Mouse (Mus musculus) thymus, adult 18-20 months (tissue): ENCODE results near the gene Six1.
"Not testable (repeated sequence)": the region's sequence is repeated elsewhere in the genome, so short reads cannot be mapped to it uniquely, and the experiment has no call there.

Experiments used
- DNase-seq, 2 experiments: peaks; one replicate each; pipeline ENCODE4 v3.0.0; 2022; ENCODE audit warnings: mixed read lengths in 2 of 2

Gene Six1

DNA sequence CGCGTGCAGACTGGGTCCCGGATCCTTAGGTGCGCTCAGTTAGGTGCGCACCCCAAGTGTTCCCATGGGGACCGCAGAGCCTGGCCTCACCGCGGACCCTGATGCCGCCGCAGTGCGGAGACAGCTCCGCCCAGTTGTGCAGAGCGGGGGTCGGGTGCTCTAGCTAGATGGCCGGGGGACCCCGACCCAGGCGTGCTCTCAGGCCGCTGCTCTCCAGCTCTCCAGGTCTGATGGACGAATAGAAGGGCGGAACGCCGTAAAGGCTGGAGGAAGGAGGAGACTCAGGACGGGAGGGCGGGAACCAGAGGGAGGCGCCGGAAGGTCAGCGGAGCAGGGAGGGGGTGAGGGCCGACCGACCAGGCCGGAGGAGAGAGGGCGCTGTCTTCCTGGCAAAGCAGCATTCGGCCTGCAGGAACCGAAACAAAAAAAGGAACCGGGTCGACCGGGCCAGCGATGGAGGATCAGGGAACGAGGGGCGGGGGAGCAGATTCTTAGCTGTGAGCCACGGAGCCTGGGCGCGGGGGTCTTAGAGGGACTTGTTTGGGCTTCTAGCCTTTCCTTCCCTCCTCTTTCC is at the start of gene Six1:
Gene Six1 (minus strand): TSS at position 220 of the 574 bp plus-strand sequence.
- DNase-seq, result no peak

DNA sequence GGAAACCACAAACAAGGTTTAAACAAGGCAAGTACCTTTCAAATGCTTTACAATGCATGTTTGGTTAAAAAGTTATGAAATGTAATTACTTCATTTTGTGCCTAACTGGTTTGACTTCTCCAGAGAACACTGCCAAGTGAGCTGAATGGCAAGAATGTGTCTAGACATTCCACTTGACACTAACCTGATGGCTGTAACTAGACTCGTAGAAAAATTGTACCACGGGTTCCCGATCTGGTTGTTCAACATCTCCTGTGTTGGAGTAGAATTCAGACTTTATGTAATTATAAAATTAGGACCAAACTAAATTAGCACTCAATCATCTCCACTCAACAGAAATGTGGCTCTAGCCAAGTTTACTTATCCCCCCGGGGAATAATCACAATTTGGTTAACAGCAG is 44.9 kb upstream of the Six1 start:
- DNase-seq, result no peak

DNA sequence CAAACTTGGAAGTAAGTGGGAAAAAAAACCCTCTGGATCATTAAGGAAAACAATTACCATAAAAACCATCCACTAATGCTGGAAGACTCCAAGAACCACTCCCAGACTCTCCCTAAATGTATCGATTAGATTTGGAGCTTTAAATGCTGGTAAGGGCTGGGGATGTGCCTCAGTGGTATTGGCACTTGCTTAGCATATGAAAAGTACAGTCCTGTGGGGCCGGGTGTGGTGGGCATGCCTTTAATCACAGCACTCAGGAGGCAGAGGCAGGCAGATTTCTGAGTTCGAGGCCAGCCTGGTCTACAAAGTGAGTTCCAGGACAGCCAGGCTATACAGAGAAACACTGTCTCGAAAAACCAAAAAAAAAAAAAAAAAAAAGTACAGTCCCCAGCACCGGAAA is 42.5 kb upstream of the Six1 start:
- DNase-seq, result not testable (repeated sequence)

DNA sequence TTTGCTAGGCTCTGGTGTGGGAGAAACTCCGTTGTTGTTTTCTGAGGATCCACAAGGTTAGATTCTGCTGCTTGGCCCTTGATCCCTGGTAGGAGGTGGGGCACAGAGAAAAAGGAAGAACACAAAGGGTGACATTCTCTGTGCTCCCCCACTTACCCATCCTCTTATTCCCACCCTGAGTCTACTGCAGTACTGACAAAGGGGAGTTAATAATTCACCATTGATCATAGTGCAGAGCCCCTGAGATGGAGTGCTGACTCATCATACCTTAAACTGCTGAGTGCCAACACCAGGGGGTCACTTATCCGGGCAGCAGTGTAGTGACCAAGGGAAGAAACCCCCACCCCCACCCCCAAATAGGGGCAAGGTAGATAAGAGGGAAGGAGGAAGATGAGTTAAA is 40.9 kb upstream of the Six1 start:
- no peak for DNase-seq

DNA sequence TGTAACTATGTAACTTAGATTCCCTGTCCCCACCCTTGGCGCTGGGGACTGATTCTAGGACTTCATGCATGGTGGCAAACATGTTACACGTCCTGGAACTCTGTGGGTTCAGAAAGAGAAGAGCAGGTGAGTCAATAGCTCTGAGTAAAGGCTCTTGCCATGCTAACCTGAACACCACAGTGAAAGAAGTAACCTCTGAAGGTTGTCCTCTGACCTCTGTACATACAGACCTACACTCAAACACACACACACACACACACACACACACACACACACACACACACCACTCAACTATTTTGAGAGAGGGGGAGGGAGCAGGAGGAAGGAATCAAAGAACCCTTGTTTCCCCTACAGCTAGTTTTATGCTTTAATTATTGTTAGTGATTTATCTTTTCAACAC is 40.5 kb upstream of the Six1 start:
- no peak for DNase-seq

DNA sequence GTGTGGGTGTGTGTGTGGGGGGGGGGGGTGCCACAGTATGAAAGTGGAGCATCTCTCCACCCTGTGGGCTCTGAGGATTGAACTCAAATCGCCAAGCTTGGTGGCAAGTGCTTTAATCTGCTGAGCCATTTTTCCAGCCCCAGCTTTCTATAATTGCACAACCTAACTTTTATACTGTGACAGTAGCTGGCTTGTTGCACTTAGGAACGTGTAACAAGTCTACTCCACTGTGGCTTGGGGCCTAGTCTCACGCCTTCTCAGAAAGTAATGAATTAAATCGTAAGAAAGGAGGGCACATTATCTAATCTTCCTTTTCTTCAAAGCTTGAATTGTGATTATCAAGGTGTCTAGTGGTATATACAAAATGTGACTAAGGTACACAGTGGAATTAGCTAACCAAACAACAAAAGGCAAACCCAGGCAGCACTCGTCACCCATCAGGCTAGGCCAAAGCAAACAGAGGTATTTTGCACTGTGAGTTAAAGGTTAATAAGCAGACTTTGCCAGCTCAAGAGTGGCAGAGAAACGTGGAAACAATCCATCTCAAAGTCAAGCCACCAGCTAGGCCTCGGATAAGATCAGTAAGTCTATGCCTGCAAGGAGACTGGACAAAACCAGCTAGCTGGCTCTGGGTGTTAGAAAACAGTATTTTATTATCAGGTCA is 37.1 kb upstream of the Six1 start:
- no peak for DNase-seq

DNA sequence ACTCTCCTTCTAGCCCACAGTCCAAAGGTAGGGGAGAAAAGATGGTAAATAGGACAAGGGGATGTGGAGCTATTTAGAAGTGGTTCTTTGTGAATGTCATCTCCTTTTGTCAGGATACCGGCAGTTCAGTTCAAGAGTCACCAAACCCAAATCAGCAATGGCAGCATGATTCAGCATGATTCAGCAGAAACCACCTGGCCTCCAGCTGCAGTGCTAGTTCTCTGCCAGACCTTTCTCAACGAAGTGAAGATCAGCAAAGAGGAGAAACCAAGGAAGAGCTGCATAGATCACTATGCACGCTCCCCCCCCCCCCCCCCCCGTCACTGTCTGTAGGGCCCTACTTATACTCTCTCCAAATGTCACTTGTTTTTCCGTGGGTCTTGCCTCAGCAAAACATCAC is 35.2 kb upstream of the Six1 start:
- no peak for DNase-seq

DNA sequence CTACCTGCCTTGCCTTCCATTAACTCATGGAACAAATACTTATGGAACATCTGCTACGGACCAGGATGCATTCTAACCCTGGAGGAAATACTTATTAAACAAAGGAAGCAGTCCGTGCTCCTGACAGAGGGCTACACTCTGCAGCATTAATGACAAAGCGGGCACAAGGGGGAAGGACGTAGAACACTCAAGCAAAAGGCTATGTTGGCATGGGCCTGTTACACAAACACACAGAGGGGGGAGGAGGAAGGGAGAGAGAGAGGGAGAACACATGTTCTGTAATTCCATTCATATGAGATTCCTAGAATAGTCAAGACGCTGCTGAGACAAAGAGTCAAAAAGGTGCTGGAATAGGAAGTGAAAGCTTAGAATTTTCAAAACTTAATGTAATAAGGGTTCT is 34.8 kb upstream of the Six1 start:
- no peak for DNase-seq

DNA sequence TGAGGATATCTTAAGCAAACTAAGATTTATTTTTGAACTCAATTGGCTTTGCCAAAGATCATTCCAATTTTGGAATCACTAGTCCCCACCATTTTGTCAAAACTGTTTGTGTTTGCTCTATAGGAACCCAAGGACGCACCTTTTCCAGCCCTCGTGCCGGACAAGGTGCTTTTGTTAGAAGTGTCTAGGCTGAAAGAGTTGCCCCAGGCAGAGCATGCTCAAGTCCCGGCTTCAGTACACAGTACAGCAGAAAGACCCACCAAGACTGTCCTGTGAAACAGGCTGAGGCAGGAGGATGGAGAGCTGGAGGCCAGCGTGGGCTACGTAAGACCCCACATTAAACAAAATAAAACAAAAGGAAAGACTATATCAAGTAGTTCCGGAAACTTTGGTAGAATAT is 33.4 kb upstream of the Six1 start:
- no peak for DNase-seq

DNA sequence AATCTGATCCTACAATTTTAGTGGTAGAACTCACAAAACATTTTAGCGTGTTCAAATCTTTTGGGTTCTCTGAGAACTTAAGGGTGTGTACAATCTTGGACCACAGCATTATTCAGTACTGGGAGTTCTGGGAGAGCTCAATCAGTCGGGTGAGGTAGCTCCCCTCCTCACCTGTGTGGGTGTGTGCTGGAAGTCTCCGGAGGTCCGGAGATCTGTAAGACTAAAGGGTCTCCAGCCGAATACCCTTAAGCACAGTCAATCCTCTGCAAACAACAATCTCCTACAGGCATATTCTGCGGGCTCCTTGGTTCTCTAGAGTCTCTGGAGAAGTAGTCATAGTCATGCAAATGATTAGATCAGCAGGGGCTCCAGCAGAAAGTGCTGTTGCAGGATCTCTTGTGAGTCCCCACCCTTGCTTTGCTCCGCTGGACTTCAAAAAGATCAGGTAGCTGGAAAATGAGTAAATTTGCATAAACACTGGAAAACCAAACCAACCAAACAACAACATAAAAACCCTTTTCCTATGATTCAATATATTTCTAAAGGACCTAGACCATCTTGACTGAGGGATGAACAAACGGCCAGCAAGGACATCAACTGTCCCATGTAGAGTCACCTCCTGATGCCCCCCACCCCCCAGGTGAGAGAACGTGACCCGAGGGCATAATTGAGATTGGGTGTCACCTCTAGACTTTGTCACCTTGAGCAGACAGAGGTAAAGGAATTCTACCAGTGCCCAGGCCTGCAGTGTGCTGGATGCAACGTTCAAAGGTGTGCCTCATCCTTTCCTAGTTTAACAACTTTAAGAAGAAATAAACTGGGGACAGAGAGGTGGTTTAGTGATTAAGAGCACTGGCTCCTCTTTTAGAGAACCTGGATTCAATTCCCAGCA is 32.3 kb upstream of the Six1 start:
- DNase-seq, result no peak

DNA sequence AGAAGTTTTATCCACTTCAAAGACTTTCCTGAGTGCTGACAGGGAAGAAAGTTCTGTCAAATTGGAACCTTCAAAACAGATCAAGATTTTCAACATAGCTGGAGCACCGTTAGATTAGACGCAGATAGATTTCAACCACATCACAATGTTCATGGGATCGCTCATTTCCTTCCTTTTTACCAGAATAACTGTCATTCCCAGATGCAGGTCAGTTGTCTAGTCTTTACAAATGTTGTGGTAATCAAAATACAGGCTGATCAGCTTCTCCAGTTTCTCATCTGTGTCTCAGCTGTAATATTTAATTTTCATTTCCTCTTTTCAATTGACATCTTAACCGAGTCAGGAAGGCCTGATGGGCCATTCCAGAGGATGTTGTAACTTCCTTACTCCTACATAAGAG is 30.1 kb upstream of the Six1 start:
- DNase-seq, result no peak

DNA sequence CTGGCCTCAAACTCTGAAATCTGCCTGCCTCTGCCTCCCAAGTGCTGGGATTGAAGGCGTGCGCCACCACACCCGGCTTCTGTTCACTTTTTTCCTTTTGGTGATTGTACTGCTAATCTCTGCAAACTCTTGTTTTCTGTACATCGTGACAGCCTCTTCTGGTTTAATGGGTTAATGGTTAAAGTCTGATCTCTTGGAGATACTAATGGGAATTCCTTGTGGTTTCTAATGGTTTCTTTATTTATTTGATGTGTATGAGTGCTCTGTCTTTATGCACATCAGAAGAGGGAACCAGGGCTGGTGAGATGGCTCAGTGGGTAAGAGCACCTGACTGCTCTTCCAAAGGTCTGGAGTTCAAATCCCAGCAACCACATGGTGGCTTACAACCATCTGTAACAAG is 28.1 kb upstream of the Six1 start:
- DNase-seq, result not testable (repeated sequence)

DNA sequence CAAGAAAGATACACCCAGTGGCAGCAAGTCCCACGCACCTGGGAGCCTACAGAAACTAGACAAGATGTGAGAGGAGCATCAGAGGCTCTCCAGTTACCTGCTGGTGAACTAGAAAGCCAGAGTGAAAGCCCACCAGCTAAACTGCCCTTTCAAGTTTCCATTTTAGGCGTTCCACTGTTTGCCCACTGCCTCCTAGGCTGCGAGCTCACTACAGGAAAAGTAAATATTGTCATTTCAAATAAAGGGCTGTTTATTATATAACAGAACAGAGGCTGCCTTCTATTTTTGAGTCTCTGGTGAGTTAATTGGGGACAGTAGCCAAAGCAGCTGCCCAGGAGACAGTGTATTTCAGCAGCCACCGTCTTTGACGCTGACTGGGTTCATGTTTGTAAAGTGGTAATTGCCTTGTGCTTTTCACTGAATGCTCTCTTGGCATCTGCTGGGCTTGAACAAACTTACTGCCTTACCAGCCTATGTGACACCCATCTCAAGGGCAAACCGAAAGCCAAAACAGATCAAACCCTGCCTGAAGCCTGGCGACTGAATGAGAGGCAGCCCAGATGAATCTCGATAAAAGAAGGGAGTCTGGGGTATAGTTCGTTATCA is 7.2 kb upstream of the Six1 start:
- no peak for DNase-seq

DNA sequence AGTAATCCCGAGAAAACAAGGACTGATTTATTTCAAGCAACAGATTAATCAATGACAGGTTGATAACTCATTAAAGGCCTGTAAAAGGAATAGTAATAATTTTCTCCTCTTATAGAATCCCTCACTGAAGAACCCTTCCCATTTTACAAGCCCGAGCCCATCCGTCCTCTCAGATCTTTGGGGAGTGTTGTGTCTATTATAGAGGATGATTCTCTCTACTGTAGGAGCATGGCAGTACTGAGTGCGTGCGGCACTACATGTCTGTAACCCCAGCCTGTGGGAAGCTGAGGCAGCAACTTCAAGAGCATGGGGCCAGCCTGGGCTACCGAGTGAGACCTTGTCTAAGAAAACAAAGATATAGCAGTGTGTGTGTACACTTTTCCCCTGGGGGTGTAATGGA is 3.8 kb upstream of the Six1 start:
- DNase-seq, result no peak

DNA sequence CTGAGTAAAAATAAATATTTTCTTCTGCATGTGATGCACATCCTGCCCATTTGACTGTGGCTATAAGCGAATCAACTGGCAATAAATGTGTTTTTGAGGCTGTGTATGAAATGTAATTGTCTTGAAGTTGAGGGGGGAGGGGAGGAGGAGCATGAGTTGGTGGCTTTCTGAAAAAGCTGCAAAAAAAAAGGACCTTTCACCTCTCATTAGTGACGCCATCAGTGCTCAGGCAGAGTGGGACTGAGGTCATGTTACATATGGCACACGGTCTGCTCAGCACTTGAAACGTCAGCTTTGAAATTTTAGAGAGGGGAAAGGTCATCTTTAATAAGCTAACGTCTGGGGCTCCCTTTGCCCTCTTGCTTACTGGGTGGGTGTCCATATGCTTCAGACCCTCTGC is 1.8 kb upstream of the Six1 start:
- DNase-seq, result no peak

DNA sequence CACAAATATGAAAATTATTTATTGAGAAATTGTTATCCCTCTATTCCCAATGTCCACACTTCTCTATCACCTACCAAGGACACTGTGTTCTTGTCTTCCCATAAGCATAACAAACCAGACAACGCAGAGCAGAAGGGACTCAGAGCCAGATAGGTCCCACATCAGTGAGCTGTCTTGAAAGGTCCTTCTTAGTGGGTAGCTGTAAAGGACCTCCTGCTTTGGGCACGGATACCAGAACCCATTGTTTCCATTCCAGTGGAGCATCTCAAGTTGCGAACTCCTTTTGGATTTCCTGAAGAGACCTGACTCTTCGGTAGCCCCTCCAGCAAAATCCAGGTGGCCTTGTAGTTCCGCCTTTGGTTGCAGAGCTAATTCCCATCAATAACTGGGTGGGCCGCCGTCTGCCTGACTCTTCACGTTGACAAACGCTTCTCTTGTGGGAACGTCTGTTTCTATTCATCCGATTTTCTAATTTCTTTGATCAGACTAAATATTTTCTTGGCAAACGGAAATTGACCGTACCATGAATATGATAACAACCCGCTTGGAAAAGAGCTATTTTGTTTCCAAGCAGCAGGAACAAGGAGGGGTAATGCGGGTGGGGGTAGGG is 994 bp upstream of the Six1 start:
- no peak for DNase-seq

DNA sequence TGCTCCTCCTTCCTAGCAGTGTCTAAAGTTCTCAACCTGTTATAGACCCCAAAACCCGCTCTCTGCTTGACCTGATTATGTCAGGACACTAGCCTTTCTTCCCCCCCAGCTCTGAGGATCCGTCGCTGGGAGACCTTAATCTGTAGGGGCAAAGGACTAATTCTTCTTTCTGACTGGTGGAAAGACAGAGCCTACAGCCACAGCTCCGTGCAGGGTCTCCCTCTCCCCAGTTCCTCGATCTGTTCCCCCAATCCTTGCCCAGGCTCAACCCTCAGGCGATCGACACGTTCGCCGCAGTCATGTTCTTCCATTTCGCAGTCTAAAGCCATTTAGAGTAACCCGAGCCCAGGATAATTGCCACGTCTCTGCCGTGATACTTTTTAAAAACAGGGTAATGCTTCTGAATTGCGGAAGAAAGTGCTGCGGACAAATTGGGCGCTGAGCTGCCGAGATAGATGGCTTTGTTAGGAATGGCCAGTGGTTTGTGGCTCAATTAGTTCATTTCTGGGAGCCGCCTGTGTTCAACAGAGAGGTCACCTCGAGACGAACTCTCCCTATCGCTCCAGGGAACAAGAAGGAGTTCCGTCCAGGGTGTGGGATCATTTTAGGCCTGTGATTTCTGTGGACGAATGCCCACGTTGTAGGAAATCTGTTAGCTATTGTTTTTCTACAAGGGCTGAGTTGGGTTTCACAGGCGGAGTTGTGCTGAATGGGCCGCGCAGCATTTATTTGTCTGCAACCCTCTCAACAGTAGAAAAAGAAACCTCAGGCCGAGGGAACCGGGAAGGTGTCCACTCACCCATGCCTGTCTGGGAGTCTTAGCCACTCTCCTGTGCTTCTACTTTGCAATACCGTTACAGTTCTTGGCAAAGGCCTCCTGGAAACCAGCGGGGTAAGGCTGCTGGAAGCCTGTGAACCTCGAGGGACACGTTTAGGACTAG is 766 bp downstream of the Six1 start:
- DNase-seq, result no peak

DNA sequence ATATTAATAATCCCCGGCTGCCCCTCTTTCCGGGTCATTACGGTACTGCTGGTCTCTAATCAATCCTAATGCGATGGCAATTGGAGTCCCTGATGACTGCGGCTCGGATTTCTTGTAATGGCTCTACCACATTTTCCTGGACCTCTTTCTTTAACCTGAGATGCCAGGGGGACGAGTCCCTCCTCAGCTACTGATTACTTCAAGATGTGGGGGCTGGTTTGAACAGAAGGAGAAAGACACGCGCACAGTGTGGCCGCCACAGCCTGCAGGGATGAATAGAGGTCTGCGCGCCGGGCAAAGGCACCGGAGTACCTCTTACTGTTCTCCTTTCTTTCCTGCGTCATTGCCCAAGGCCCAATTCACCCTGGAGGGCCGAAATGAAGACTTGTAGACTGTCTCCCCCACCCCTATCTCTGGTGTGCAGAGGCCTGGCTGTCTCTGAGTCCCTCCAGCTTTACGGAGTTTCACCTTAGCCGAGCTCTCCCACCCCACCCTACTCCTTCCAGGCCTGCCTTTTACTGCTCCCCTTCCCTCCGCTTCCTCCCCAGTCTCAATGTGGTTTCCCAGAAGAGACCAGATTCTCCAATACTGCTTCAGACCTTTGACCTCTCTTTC is 1.5 kb downstream of the Six1 start:
- DNase-seq, result no peak

DNA sequence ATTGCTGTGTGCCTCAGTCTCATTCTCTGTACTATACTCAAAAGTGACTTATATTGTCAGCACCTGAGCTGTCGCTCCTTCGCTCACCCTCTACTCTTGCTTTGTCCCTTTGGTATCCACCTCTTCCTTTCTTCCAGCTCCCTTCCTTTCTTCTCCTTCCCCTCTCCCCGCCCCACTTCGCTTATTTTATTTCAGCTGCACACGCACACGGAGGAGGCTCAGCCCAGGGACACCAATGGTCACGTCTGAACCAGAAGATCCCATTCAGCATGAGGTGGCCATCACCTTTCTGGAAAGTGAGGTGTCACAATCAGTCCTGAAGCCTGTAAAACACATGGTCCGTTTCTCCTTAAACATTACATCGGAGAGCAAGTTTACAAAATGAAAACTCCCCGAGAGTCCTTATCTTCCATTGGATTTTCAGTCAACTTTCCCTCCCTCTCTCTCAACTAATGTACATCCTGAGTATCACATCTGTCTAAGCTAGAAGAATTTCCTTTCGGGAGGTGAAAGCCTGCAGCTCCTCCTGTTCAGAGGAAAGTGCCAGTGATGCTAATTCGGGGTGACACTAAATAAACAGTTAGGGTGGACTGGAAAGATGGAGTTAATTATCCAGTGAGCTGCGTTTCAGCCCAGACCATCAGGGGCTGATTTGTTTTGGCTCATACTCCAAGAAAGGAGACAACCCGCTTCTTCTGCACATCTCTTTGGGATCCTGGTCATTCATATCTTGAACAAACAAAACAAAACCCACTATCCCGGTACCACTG is 2.7 kb downstream of the Six1 start:
- DNase-seq, result no peak

DNA sequence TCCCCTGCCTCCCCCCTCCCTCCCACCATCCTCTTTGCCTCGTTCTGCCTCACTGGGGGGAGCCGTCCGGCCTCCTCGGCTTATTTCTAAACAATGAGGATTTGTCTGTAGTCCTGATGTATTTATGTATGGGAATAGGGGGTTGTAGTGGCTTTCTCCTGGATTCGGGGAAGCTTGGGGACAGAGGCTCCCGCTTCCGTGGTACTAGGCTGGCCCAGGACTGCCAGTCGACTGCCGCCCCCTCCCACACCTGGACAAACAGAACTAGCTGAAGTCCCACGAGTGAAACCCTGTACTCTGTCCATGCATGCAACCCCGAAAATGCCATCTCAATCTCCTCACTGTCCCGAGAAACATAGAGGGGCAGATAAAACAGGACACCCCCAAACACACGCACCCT is 3.4 kb downstream of the Six1 start:
- no peak for DNase-seq
